Mouse (Mus musculus) forebrain, embryonic 11.5 days (tissue): ENCODE results near the gene Rprml. TPM values are rescaled to one million over a fixed set of nuclear protein-coding genes. Genes with fewer than 3 reads are reported as not detected.

ENCODE experiments used
- ATAC-seq: fragments of 200-750 bp; cut with Nextera tagmentation; replicated peaks from 2 replicates; pipeline ENCODE4 v1.8.0; 2017; ENCODE audit warnings: moderate TSS enrichment; ENCODE audit not compliant: low FRiP score
- DNase-seq: peaks from one replicate; pipeline ENCODE4 v3.0.0-alpha.2; 2017; ENCODE audit warnings: low spot score
- H3K27ac ChIP-seq: fragments of 300-500 bp; sonication (generic); 2 replicates; pipeline ENCODE4 v1.5.1; 2014; ENCODE audit warnings: low read depth, low read length
- H3K27me3 ChIP-seq: fragments of 300-500 bp; sonication (generic); 2 replicates; pipeline ENCODE4 v1.6.1; 2014; ENCODE audit warnings: mild to moderate bottlenecking, low read length, mixed read lengths; ENCODE audit not compliant: control insufficient read depth, insufficient read depth
- H3K36me3 ChIP-seq: fragments of 300-500 bp; sonication (generic); 2 replicates; pipeline ENCODE4 v1.6.1; 2014; ENCODE audit warnings: mild to moderate bottlenecking, low read length, moderate library complexity, mixed read lengths; ENCODE audit not compliant: control insufficient read depth, insufficient read depth
- H3K4me1 ChIP-seq: fragments of 300-500 bp; sonication (generic); replicated peaks from 2 replicates; pipeline ENCODE4 v1.6.1; 2014; ENCODE audit warnings: low read length, mixed read lengths; ENCODE audit not compliant: control insufficient read depth, insufficient read depth
- H3K4me2 ChIP-seq: fragments of 300-500 bp; sonication (generic); 2 replicates; pipeline ENCODE4 v1.6.1; 2014; ENCODE audit warnings: low read depth, mild to moderate bottlenecking, low read length, moderate library complexity, mixed read lengths; ENCODE audit not compliant: severe bottlenecking
- H3K4me3 ChIP-seq: fragments of 300-500 bp; sonication (generic); 2 replicates; pipeline ENCODE4 v1.5.1; 2014; ENCODE audit warnings: low read depth, low read length
- H3K9ac ChIP-seq: fragments of 300-500 bp; sonication (generic); 2 replicates; pipeline ENCODE4 v1.6.1; 2014; ENCODE audit warnings: low read length
- H3K9me3 ChIP-seq: fragments of 300-500 bp; sonication (generic); 2 replicates; pipeline ENCODE4 v1.6.1; 2016; ENCODE audit warnings: low read length, mixed read lengths; ENCODE audit not compliant: control insufficient read depth
- WGBS: fragments of 180-500 bp; shearing (Covaris S2); extraction: QIAGEN DNeasy Blood & Tissue Kit; methylation state at CpG from one replicate; pipeline ENCODE4 v1.1.7; 2014; 5-methylcytosine and 5-hydroxymethylcytosine counted together
- polyA plus RNA-seq: library from polyadenylated mRNA; unstranded; fragments of >200 nt; fragmentation: Nextera tagmentation; extraction: Ambion mirVana; gene quantifications from 2 replicates; pipeline ENCODE4 v1.2.1, GENCODE M21; 2014

Rprml gene
- polyA plus RNA-seq, 1 experiment from 2014 or later: not detected

- Histone ChIP-seq H3K27me3 (peaks cover 6% of the 10 kb centered on the region; the same call in 1 of the 2 replicates), H3K4me3 (no peak overlapping the region), H3K27ac (no peak overlapping the region), H3K4me2 (peak overlapping the region; percentile 16; the same call in 1 of the 2 replicates), H3K36me3 (no peaks in the 10 kb centered on the region), H3K4me1 (no peaks in the 10 kb centered on the region), H3K9me3 (no peaks in the 10 kb centered on the region), H3K9ac (no peak overlapping the region)
- WGBS: 5% methylated on average over 10 of the region's 10 CpGs
- DNase-seq: peak; percentile 80
- no peak for ATAC-seq
Measured at GRCm38 (mm10) chr11:103639407-103639946, 9.9 kb upstream of the Rprml start.

GRCm38 (mm10) chr11:103643211-103643610 is 6.2 kb upstream of the Rprml start:
- WGBS: 69% methylated on average over 9 of the region's 9 CpGs
- peak; percentile 23 for DNase-seq

GRCm38 (mm10) chr11:103645731-103646130 is 3.6 kb upstream of the Rprml start:
- Histone ChIP-seq H3K4me2 (no peak overlapping the region), H3K36me3 (no peaks in the 10 kb centered on the region), H3K9ac (no peak overlapping the region), H3K27me3 (peaks cover 38% of the 10 kb centered on the region), H3K4me1 (peaks cover 8% of the 10 kb centered on the region; the same call in 1 of the 2 replicates), H3K4me3 (no peak overlapping the region), H3K9me3 (no peaks in the 10 kb centered on the region), H3K27ac (no peak overlapping the region)
- WGBS: 88% methylated on average over 8 of the region's 8 CpGs
- no peak for ATAC-seq
- DNase-seq: peak; percentile 26

More at GRCm38 (mm10) chr11:103643211-103643610, 6.2 kb upstream of the Rprml start:
- no peaks in the 10 kb centered on the region for H3K4me1 ChIP-seq
- H3K9me3 ChIP-seq: no peaks in the 10 kb centered on the region
- H3K36me3 ChIP-seq: no peaks in the 10 kb centered on the region
- H3K27me3 ChIP-seq: peaks cover 19% of the 10 kb centered on the region
- H3K9ac ChIP-seq: no peak overlapping the region
- no peak for ATAC-seq
- no peak overlapping the region for H3K4me2 ChIP-seq
- H3K27ac ChIP-seq: no peak overlapping the region
- no peak overlapping the region for H3K4me3 ChIP-seq

GRCm38 (mm10) chr11:103646301-103646700 is 3.1 kb upstream of the Rprml start:
- Histone ChIP-seq H3K4me3 (no peak overlapping the region), H3K27me3 (peaks cover 44% of the 10 kb centered on the region), H3K9me3 (no peaks in the 10 kb centered on the region), H3K4me1 (peaks cover 8% of the 10 kb centered on the region; the same call in 1 of the 2 replicates), H3K36me3 (no peaks in the 10 kb centered on the region), H3K4me2 (no peak overlapping the region), H3K27ac (no peak overlapping the region), H3K9ac (no peak overlapping the region)
- DNase-seq: peak; percentile 40
- no peak for ATAC-seq
- 80% methylated on average over 6 of the region's 6 CpGs for WGBS

- DNase-seq (peak; percentile 48), ATAC-seq (no peak)
- Histone ChIP-seq H3K27me3 (peaks cover 59% of the 10 kb centered on the region), H3K27ac (no peak overlapping the region), H3K9me3 (no peaks in the 10 kb centered on the region), H3K4me3 (no peak overlapping the region), H3K36me3 (no peaks in the 10 kb centered on the region), H3K9ac (no peak overlapping the region), H3K4me1 (peaks cover 8% of the 10 kb centered on the region; the same call in 1 of the 2 replicates), H3K4me2 (no peak overlapping the region)
- 7% methylated on average over 11 of the region's 11 CpGs for WGBS
Measured at GRCm38 (mm10) chr11:103647921-103648620, 1.3 kb upstream of the Rprml start.

- Histone ChIP-seq H3K9me3 (no peaks in the 10 kb centered on the region), H3K4me1 (peaks cover 8% of the 10 kb centered on the region; the same call in 1 of the 2 replicates), H3K4me3 (no peak overlapping the region), H3K4me2 (no peak overlapping the region), H3K27ac (no peak overlapping the region), H3K36me3 (no peaks in the 10 kb centered on the region), H3K27me3 (peaks cover 62% of the 10 kb centered on the region), H3K9ac (no peak overlapping the region)
- ATAC-seq (no peak), DNase-seq (no peak)
- 20% methylated on average over 7 of the region's 7 CpGs for WGBS
Measured at GRCm38 (mm10) chr11:103648656-103649055, 714 bp upstream of the Rprml start.

GRCm38 (mm10) chr11:103649983-103650493 is 668 bp downstream of the Rprml start:
- Histone ChIP-seq H3K9me3 (no peaks in the 10 kb centered on the region), H3K4me3 (peak overlapping the region; percentile 19), H3K27ac (no peak overlapping the region), H3K4me1 (peaks cover 8% of the 10 kb centered on the region; the same call in 1 of the 2 replicates), H3K27me3 (peaks cover 66% of the 10 kb centered on the region), H3K4me2 (peak overlapping the region; percentile 43), H3K9ac (no peak overlapping the region), H3K36me3 (no peaks in the 10 kb centered on the region)
- DNase-seq (peak; percentile 66), ATAC-seq (no peak)
- WGBS: 3% methylated on average over 37 of the region's 37 CpGs

- Histone ChIP-seq H3K4me3 (no peak overlapping the region), H3K27ac (no peak overlapping the region), H3K9me3 (no peaks in the 10 kb centered on the region), H3K27me3 (peaks cover 66% of the 10 kb centered on the region), H3K9ac (no peak overlapping the region), H3K4me2 (no peak overlapping the region), H3K36me3 (no peaks in the 10 kb centered on the region), H3K4me1 (peaks cover 8% of the 10 kb centered on the region; the same call in 1 of the 2 replicates)
- WGBS: 79% methylated on average over 6 of the region's 6 CpGs
- ATAC-seq (no peak), DNase-seq (no peak)
Measured at GRCm38 (mm10) chr11:103651426-103651825, 2.1 kb downstream of the Rprml start.
